Mouse (Mus musculus): ENCODE results near the gene 2900011O08Rik.
A peak's percentile ranks its signal among the peaks of the same experiment; 100 is the strongest.
"Not testable (repeated sequence)": the region's sequence is repeated elsewhere in the genome, so short reads cannot be mapped to it uniquely, and the experiment has no call there.

Gene 2900011O08Rik

DNA sequence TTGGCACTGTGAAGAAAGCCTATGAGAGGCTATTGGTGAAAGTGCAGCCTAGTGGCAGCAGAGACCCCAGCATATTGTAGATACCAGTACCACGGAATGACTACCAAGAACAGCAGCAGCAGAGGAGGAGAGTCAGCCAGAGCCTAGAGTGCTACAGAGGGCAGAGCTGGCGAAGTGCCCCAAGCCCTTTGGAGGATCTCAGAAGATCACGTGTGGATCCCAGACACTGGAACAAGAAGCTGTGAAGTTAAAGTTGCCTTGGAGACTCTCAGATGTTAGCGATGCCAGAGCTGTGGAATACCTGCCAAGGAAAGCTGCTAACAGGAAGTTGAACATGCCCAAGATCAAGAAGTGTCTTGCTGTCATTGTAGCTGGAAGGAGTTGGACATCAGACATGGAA is 18.9 kb downstream of the 2900011O08Rik start:
- DNase-seq = no peak

DNA sequence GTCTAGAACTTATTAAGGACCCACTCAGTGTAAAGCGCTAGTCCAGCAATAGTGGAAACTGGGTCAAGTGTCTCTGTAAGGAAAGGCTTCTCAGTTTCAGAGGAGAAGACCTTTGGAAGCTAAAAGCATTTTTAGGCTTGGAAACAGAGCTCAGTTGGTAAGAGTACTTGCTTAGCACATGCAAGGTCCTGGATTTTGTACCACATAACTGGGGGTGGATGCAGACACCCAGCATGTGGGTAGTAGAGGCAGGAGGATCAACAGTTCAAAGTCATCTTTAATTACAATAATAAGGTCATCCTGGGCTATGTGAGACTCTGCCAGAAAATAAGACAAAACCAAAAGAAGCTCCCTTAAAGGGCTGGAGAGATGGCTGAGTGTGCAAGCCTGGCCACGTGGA is 21.7 kb downstream of the 2900011O08Rik start:
- no peak for DNase-seq

DNA sequence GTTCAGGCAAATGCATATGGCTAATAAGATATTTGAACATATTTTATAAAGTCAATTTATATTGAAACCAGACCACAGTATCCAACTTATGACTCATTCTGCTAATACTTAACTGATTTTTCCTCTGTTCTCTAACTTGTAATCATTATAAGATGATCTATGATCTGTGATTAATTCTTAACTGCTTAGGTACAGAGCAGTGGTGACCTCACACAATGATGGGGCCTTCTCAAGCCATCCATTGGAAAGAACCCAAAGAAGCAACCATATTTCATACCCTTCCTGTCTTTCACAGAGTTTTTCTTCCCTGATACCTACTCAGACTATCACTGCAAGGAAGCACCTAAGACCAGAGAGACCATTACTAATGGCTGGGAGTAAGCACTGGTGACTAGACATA is 22.3 kb downstream of the 2900011O08Rik start:
- no peak for DNase-seq

DNA sequence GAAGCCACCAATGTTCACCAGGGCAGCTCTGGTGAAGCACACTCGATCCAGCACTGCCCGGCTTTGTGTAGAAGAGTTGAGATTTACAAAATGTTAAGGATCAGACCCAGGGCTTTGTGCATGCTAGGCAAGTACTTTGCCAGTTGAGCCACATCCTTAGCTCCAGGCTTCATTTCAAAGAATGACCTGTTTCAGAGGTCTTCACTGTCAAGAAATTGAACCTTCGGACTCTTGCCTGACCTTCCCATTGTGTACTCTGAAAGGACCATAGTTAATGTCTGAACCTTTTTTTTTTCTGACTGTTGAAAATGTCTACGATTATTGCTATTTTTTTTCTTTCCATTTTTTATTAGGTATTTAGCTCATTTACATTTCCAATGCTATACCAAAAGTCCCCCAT is 23.6 kb downstream of the 2900011O08Rik start:
- DNase-seq = no peak

DNA sequence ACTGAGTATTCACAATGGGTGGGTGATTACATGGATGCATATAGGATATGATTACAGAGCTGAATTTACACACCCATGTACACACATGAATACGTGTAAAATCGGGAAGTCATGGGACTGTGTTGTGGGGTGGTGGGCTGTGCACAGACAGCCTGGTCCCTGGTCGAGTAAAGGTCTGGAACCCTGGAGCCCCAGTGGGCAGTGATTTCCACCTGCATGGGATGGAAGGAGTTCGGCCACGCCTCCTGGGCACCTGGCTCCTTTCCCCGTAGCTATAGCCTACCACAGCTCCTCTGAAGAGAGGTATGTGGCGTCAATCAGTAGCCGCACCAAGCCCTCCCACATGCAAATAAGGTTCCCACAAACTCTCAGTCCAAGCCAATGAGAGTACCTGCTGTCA is 30.9 kb downstream of the 2900011O08Rik start:
- DNase-seq = no peak

DNA sequence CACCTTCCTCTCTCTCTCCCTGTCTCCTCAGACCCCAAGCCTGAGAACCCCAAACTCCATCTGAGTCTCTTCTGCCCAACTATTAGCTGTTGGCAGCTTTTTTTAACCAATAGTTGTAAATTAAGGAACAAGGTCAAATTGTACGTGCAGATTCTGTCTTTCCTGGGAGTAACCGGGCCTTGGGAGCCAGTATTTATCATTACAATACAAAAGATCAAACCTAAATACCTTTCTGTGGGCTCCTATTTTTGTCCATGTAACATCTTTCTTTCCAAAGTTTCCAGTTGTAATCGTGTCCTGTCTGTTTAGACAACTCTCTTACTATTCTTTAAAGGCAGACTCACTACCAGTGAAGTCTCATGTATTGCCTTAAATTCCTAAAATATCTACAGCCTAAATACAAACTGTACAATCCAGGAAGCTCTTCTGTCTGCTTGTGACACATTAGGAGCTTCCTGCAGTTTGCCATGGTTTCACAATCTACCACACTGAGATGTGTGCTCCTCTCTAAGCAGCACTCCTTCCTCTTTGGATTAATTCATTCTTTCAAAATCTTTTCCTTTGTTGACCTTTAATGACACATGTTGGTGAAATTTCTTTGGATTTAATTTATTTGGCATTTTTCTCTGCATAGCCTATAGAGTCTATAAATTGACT is 34.9 kb downstream of the 2900011O08Rik start:
- DNase-seq = no peak

DNA sequence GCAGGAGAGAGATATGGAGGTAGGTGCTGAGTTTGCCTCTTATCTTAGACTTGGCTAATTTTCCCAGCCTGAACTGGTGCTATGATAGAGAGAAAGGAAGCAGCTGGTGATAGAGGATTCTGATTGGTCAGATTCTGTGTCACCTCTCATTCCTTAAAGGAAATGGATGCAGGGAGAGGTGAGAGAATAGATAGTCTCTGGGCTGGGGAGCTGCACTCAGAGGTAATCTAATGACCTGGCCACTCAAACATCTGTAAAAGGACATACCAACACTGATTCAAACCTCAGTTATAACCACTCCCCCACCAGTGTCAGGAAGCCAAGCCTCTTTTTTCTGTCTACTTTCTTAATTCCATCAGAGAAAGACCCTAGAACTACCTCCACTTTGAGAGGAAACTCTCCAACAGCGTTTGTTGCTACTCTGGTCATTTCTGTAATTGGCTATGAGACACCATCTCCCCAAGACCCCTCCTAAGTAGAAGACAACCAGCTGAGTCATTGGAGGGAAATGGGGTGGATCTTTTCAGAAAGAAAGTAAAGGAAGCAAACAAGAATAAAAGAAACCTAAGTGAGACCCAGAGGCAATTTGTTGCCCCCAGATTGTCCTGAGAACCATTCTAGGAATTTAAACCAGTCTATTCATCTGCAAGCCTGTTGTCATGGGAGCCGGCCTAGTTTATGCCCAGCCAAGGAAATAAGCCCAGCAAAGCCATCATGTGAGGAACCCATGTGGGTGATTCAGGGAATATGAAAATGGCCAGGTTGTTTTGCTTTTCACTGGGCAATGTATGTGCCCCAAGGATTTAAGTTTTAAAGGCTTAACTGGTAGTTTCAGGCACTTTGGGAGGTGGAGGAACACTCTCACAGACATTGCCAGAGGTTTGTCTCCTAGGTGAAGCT is 38.9 kb downstream of the 2900011O08Rik start:
- no peak for DNase-seq

DNA sequence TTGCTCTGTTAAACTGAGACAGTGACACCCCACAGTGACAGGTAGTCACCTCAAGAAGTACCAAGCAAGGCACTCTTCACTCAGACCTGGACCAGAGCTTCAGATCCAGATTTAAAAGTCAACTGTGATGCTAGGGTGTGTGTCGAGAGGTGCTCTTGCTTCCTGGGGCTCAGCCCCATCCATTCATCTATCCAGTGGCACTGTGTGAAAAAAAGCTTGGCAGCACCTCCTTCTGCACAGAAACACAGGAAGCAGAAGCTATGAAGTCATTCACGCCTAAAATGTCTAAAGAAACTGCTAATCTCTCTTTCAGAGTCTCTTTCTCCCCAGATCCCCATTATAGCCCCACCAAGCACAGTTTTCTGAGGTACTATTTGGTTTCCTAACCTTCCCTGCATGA is 42.7 kb downstream of the 2900011O08Rik start:
- no peak for DNase-seq

DNA sequence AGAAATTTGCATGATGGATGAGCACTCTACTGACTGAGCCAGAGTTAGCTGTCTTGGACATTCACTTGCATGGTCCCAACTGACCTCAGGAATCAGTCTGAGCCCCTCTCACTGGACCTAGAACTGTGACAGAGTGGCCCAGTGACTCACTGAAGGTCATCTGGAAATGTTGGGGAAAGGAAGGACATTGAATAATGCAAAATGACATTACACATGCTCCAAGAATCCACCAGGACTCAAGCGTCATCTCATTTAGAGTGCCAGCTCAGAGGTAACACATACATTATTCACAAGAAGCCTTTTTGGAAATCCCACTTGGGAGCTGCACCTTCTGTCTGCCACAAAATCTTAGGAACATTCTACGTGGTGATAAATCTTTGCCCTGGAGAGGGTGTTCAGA is 43.4 kb downstream of the 2900011O08Rik start:
- DNase-seq = no peak

DNA sequence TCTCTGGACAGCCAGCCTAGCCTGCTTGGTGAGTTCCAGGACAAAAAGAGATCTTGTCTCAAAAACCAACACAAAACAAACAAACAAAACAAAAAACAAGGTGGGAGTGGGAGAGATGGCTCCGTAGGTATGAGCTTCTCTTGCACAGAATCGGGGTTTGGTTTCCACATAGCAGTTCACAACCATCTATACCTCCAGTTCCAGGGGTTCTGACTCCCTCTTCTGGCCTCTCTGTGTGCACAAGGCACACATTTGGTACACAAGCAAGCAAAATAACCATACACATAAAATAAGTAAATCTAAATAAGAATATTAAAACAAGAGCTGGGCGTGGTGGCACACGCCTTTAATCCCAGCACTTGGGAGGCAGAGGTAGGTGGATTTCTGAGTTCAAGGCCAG is 44.2 kb downstream of the 2900011O08Rik start:
- DNase-seq = no peak

DNA sequence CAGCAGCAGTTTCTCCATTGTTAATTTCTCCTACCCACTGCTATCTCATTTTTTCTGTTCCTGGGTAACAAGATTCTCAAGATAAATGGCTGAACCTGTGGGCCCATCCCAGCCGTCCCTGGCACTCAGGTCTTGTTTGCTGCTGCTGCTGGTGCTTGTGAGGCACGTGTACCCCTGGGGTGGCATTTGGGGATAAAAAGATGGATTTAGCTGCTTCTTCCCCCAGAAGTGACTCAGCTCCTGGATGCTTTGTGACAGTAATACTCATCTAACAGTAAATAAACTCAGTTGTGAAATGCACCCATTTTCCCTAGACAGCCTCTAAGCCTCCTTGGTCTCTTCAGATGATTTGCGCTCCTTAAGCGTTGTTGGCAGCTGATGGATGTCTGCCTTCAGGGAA is 46.7 kb downstream of the 2900011O08Rik start:
- no peak for DNase-seq

DNA sequence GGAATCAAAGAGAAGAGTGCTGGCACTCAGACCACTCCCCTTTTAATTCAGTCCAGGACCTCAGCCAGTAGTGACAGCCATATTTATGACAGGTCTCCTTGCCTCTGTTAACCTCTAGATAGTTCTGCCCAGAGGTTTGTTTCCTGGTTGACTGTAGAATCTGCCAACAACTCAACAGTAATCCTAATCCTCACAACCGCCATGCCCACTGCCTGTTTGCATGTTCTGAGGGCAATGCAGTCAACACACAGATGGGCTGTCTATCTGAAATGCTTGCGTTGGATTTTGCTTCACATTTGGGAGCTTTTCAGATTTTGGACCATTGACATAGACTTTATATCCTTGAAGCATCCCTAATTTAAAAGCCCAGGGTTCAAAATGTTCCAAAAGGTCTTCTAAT is 56.0 kb downstream of the 2900011O08Rik start:
- no peak for DNase-seq

DNA sequence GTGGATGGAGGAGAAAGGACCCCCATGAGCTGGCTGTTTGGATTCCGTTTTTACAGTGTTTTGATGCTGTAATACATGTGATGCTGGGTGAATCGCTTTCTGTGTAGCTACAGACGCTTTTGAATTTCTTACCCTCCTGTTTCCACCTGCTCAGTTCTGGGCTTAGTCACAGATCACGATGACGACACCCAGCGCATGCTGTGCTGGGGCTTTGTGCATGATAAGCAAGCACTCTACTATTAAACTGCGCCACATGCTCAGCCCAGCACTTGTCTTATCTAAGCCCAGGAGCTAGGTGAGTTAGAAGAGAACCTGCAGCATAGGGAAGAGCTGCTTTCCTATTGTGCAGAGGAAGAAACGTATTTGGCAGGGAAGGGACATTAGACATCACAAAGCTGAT is 58.3 kb downstream of the 2900011O08Rik start:
- DNase-seq = peak; percentile 40

DNA sequence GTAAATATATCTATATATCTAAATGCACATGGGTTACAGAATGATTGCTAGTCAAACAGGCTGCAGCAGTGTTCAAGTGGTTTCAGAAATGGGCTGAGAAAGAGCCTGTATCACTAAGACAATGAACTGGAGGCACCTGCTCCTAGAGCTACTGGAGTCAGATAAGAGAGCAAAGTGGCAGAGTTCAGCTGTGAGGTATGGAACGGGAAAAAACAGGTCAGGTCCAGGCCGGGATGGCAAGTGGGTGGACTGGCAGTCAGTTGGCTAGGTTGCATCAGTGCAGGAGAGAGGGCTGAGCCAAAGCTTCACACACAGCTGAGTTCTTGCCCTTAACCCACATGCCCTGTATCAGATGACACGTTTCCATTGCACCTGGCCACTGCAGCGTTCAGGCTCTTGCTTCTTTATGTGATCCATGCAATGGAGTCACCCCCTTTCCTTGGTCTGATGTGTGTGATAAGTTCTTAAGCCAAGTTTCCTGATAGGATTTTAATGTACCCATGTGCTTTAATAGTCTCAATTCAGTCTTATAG is 59.9 kb downstream of the 2900011O08Rik start:
- no peak for DNase-seq

DNA sequence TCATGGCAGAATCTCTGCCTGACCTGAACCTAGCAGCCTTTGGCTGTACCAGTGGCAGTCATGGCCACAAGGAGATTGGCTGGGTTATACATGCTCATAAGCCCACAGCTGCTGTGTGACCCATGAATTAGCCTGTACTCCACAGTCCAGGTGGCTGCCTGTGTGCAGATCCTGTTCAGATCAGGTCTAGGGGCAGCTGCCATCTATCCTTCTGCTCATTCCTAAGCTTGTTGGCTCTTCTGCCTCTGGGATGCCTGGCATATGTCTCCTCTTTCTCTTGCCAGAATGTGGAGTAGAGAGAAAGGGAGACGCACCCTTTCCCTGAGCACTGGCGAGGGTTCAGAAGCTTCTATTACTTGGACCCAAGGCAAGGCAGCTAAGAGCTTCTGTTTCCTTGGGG is 65.8 kb downstream of the 2900011O08Rik start:
- peak; percentile 50 for DNase-seq

DNA sequence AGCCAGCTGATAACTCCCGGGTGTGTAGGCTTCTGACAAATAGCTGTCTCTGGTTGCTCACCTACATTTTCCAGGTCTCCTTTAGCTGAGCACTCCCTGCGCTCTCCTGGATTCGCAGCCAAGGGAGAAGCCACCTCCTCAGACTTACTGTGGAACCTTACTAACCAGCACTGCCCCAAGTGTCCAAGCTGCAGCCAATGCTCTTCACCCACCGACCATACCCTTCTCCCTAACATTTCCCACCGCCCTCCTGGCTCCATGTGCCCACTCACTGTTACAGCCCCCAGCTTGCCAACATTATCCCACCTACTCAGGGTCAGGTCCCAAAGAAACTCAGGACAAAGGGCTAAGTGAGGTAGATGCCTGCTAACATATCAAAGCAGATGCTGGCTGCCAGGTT is 66.7 kb downstream of the 2900011O08Rik start:
- DNase-seq = no peak

DNA sequence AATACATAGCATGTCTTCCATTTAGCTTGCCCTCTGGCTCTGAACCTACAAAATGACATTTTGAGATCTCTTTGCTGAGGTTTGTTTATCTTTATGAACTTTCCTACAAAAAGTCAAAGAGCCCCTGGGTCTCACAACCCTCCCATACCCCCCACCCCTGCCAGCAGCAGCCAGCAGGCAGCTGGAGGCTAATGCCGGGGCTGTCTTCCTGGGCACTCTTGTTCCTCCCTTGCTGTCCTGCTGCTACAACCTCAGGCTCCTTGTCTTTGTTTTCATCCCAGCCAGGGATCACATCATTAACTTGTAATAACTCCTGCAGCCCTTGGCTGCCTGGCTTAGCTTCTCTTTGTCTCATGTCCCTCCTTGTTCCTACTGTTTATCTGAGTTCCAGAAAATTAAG is 68.9 kb downstream of the 2900011O08Rik start:
- DNase-seq = no peak

DNA sequence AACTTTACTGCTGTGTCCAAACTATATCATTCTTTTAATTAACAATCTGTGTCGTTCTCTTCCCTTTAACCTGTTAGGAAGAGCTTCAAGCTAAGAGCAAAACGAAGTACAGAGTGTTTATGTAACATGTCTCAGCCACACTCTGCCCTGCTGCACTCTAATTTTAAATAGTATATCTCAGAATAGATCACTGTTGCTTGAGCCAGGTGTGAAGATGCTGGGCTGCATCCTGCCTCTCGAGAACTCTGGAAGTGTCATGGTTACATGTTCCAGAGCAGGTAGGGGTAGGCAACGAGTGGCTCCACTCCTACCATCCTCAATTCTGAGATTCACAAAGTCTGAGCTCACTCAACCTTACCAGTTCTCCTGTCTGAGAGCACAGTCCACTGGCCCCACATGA is 70.3 kb downstream of the 2900011O08Rik start:
- no peak for DNase-seq

DNA sequence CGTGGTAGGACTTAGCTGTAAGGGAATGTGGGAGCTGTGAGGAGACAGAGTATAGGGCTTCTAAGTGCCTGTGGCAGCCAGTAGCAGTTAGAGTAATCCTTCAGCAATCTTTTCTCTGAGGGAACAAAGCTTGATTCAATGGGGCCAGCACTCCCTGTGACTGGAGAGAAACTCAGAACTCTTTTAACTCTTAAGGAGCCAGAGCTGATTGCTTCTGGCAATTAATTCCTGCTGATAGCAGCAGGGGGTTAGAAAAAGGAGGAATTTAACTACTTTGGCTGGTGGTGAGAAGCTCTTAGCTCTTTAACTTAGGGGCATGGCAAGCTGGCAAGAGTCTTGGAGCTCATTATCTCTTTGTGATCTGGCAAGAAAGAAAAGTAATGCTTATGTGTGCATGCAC is 72.1 kb downstream of the 2900011O08Rik start:
- no peak for DNase-seq

DNA sequence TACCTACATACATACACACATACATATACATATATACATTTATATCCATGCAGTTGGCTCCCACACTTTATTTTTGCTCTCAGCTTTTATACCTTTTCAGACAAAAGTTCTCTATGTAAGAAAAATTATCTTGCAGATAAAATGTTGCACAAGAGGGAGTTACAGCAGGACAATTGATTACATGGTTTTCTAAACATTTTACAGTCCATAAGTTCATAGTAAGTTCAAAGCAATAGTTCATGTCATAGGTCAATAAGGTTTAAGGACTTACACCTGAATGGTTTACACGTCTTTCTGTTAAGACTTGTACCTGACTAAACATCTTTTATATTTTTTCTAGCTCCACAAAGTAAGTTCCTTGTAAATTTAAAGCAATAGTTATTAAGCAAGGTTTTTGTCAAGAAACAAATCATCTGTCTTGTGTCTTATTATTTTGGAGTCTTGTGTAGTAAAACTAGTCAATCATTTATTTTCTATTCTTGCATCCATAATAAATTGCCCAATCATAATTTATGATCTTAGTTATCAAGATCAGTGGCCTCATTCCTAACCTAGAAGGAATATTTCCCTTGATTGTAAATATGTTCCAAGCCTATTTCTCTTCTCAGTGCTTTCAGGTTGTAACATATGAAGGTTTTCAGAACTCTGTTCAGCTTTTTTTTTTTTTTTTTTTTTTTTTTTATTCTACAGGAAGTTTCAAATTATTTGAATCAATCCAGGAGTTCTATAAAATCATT is 72.9 kb downstream of the 2900011O08Rik start:
- no peak for DNase-seq

DNA sequence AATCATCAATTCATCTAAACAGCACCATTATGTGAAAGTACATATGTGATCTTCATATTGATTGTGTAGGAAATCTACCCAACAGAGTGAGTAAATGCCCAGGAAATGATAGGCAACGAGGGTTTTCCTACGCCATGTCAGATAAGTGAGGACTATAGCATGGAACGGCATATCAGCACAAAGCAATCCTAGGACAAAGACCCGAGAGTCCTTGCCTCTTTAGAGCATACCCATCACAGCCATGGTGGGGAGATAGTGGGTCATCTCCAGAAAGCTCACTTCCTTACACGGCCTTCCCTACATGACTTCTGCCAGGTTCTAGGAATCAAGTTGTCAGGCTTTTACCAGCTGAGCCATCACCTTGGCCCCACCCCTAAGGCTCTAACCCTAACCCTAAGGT is 73.5 kb downstream of the 2900011O08Rik start:
- no peak for DNase-seq

DNA sequence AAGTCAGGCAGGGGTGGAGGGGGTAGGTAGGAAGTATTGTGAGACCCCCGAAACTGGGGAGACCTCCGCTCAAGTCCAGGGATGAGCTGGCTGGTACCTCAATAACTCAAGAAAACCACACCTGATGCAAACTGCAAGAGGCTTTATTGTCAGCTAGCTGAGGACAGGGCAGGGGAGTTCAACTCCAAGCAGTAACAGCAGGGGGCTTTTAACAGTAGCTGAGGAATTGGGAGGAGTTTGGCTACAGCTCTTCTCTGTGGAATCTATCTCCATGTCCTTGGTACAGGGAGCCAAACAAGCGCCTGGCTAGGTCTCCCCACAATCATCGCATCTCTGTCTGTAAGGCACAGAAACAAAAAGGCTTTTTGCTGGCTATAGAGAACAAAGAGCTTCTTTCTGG is 80.2 kb downstream of the 2900011O08Rik start:
- not testable (repeated sequence) for DNase-seq

DNA sequence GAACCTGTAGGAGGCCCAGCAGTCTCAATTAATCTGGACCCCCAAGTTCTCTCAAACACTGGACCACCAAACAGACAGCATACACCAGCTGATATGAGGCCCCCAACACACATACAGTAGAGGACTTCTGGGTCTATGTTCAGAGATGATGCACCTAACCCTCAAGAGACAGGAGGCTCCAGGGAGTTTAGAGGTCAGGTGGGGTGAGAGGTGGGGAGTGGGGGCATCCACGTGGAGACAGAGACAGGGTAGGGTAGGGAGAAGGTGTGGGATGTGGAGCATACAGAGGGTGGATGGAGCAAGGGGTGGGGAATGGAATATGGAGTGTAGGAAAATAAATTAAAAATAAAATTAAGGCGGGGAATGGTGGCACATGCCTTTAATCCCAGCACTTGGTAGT is 82.3 kb downstream of the 2900011O08Rik start:
- DNase-seq = not testable (repeated sequence)
